Mouse (Mus musculus): ENCODE measurements around the gene Pth2r.

DNA sequence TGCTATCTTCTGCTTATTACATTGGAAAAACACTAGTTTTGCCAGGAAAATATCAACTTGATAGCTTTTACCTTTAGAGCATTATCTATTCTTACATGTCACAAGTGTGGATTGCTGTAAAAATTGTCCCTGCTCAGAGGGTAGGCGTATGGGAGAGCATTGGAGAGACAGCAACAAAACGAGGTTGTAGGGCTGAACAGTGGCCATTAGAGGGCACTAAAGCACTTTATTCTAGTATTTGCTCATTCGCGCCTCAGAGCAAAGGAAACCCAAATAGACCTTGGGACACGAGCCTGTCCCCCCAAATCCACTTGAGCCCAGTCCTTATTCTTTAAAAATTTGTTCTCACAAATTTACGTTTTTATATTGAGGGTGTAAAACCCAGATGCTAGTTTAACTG, 910 bp downstream of the Pth2r start:
- TF ChIP-seq CTCF (IDR thresholded peaks at IDR 0.05; ENCODE audit: low read depth) (peak; percentile 63), EP300 (IDR thresholded peaks at IDR 0.05; ENCODE audit: low read depth) (no peak)
